Mouse (Mus musculus) urinary bladder, adult 2 months (tissue): ENCODE data around the gene Zfp335. TPM values are rescaled to one million over a fixed set of nuclear protein-coding genes. Genes with fewer than 3 reads are reported as not detected.
A peak's percentile ranks its signal among the peaks of the same experiment; 100 is the strongest.

Experiments
- DNase-seq: peaks from one replicate; pipeline ENCODE4 v3.0.0; 2022; ENCODE audit warnings: low spot score
- polyA plus RNA-seq: library from polyadenylated mRNA; depleted of rRNA; stranded (reverse); fragments of >200 nt; gene quantifications from 2 replicates; pipeline ENCODE4 v1.2.3, GENCODE M21; 2012; rRNA removed

Gene Zfp335
- polyA plus RNA-seq: 15.6 and 16.3 TPM in 2 replicates

DNA sequence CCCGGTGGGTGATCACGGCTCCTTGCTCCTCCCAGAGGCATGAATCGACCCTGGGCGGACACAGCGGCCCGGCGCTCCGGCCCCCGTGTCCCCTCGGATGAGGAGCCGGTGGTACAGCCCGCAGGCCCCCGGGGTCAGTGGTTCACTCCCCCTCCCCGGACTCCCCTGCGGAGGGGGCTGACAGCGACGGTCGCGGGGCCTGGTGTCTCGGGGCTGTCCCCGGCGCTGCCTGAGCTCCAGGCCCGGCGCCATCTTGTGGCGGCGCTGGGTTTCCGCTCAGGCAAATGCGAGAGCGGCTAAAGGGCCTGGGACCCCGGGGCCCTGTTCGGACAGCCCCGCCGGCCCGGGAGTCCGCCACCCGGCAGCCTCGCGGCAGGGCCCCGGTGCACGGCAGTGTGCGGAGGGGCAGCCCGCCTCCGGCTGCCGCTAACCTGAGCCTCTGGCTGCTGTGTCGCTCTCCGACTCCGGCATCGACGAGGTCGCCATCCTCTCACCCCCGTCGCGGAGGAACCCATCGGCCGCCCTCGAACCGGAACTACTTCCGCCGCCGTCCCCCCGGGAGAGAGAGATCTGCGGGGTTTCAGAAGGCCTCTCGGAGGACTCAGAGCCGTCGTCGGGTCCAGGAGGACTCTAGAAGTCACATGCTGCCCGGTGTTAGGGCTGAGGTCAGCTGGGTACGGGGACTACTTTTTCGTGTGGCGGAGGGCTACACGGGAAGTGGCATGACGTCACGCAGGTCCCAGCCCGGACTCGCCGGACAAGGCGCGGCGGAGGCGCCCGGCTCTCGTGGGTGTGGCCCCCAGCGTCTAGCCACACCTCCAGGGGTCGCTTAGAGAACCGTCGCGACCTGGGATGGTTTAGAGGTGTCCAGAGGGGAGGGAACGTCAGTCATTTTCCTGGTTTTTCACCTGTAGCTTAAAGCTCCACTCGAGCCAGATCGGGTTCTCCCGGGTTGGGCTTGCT lies at the start of gene Zfp335:
Gene Zfp335 (minus strand): TSS at position 672 of the 963 bp plus-strand sequence.
- DNase-seq: peak; percentile 99

DNA sequence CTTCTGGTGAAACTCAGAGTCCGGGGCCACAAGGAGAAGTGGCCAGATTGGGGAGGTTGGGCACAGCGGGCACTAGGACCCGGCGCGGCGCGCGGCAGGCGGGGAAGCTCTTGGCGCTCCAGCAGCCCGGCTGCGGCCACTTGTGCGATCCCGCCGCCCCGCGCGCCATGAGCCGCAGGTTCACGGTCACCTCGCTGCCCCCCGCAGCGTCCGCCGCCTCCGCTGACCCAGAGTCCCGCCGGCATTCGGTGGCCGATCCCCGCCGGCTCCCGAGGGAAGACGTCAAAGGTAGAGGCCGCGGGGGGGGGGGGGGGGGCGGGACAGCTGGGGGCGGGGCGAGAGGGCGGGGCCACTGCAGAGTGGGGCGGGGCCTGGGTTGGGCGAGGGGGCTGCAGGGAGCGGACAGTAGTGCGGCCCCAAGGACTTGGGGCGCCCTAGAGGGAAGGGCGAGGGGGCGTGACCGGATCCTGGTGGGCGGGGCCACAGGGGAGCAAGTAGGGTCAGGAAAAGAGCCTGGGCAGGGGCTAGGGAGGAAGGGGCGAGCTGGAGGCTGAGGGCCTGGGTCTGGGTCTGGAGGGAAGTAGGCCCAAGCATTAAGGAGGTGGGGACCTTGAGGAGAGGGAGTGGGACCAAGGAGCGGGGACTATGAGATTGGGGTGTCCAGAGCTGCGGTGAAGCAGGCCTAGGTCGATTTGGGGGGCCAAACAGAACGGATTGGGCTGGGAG lies 49.3 kb upstream of the Zfp335 start, which contains the start of gene Slc12a5:
Gene Slc12a5 (plus strand): TSS at position 87 of the 726 bp plus-strand sequence.
- DNase-seq: no peak

DNA sequence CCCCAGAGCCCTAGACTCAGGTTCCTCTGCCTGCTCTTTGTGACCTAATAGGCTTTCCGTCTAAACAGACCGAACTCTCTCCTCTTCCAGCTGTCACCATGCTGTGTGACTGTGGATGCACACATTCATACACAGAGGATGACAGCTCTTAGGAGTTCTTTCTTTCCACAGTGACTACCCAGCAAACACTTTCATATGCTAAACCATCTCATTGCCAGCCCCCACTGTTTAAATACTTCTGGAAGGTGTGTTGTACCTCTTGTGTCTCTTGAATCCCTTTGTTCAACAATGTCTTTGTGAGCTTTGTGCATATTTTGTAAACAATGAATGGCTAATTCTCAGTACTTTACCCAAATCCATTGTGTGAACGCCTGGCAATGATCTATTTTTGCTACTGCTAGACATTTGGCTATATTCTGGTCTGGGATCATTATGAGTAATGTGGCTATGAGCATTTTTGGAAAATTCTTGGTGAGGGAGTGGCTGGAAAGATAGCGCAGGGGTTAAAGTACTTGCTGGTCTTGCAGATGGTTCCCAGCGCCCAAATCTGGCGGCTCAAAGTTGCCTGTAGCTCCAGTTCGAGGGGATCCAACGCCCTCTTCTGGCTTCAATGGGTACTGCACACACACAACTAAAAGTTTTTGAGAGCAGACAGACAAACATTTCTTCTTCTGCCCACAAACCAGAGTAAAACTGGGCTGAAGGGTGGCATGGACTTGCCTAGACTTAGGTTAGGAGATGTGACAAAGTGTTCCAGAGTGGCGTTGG lies 46.2 kb upstream of the Zfp335 start:
- DNase-seq: no peak

DNA sequence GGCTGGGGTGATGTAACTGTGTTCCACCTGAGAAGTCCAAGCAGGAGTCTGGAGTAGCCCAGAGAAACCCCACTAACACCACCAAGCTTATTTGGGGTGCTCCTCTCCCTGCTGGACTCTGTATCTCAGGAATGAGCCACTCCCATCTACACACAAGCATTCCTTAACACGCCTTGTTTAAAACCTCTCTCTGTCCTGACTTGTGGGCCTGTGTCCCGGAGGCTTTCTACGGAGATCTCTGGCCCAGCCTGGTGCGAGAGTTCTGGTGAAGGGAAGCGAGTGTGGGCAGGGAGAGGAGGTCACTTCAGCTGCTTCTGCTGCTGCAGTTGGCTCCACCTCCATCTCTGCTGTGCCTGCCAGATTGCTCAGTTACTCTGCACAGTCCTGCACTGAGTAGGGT lies 44.6 kb upstream of the Zfp335 start:
- DNase-seq: no peak

DNA sequence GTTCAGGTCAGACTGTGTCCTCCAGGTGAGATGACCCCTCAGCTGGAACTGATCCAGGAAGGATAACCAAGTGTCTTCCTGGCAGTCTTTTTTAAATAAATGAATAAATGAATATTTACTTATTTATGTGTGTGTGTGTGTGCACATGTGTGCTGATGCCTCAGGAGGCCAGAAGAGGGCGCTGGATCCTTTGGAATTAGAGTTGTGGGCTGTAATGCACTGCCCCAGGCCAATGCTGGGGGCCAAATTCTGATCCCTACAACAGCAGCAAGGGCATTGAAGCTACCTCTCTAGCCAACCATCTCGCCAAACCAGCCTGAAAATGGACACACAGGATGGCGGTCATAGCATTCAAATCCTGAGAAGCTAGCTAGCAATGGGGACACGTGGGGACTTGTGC lies 44.2 kb upstream of the Zfp335 start:
- DNase-seq: no peak

DNA sequence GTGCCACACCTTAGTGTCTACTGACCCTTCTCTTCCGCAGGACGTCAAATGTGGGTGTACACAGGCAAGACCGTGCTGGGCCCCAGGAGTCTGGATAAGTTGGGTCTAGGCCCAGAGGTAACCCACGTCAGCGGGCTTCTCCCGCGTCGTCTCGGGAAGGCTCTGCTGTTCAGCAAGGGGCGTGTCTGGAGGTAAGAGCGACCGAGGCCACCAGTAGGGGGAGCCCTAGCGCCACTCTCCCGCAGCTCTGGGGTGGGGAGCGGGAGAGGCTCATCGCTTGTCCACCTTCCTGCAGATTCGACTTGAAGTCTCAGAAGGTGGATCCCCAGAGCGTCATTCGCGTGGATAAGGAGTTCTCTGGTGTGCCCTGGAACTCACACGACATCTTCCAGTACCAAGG lies 41.7 kb upstream of the Zfp335 start:
- peak; percentile 45 for DNase-seq

DNA sequence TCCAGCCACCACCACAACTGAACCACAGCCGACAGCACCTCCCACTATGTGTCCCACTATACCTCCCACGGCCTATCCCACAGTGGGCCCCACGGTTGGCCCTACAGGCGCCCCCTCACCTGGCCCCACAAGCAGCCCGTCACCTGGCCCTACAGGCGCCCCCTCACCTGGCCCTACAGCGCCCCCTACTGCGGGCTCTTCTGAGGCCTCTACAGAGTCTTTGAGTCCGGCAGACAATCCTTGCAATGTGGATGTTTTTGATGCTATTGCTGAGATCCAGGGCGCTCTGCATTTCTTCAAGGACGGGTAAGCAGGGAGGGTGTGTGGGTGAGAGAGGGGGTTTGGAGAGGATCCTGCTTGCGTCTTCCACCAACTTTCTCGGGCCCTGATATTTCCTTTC lies 40.9 kb upstream of the Zfp335 start:
- DNase-seq: no peak

DNA sequence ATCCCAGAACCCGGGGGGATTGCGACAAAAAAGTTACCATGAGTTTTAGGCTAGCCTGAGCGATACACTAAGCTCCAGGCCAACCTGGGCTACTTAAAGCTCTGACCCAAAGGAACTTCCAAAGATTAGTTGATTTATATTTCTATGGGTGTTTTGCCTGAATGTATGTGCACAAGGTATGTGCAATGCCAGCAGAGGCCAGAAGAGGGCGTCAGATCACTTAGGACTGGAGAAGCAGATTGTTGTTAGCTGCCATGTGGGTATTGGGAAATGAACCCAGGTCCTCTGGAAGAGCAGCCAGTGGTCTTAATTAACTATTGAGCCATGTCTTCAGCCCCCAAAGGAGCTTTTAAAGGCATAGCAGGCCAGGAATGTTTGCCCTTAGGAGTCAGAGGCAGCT lies 40.2 kb upstream of the Zfp335 start:
- DNase-seq: no peak

DNA sequence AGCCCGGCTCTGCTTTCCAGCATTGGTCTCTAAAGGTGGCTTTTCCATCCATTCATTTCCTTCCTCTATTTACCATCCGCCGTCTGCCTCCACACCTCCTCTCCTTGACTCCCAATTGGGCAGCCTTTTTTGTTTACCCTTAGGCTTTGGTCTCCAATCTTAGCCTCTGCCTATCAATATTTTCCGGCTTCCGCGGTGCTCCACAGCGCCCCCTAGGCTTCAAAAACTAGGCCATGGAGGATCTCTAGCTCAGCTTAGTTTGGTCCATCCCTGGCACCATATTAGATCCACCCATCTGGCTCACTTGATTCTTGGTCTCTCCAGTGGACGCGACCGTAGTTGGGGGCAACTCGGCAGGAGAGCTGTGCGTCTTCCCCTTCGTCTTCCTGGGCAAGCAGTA lies 38.9 kb upstream of the Zfp335 start:
- no peak for DNase-seq

DNA sequence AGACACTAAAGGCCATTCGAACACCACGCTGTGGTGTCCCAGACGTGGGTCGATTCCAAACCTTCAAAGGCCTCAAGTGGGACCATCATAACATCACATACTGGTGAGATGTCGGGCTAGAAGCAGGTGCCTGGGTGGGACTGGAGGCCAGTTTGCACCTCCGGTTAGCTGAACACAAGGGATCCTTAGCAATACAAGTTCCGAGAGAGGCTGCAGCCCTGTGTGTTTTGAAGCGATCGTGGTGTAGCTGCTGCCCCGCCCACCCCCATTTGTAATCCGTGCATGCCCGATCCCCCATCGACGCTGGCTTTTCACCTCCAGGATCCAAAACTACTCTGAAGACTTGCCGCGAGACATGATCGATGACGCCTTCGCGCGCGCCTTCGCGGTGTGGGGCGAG lies 37.4 kb upstream of the Zfp335 start:
- no peak for DNase-seq

DNA sequence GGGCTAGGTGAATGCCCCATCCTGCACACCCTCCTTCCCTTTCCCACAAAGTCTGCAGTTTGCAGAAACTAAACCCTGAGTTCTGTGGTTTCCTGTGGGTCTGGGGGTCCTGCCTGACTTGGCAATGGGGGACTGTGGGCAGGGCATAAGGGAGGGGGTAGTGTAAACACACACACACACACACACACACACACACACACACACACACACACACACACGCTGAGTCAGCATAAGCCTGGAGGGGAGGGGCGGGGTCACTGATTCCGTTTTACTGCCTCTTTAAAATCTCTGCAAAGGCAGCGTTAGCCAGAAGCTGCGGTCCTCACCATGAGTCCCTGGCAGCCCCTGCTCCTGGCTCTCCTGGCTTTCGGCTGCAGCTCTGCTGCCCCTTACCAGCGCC lies 36.4 kb upstream of the Zfp335 start:
- DNase-seq: no peak

DNA sequence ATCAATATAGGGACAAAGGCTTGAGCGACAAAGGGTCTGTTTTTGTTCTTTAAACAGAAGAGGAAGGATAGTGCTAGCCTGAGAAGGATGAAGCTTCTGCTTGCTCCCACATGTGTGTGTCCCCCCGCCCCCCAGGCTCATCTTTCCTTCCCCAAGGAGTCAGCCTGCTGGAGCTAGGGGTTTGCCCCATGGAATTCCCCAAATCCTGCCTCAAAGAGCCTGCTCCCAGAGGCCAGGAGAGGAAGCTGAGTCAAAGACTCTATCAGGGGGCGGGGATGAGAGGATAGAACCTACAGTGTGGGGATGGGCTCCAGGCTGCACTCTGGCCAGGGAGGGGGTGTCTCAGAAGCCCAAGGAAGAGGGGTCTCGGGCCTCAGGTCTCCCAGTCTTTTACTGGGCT lies 35.9 kb upstream of the Zfp335 start:
- DNase-seq: no peak

DNA sequence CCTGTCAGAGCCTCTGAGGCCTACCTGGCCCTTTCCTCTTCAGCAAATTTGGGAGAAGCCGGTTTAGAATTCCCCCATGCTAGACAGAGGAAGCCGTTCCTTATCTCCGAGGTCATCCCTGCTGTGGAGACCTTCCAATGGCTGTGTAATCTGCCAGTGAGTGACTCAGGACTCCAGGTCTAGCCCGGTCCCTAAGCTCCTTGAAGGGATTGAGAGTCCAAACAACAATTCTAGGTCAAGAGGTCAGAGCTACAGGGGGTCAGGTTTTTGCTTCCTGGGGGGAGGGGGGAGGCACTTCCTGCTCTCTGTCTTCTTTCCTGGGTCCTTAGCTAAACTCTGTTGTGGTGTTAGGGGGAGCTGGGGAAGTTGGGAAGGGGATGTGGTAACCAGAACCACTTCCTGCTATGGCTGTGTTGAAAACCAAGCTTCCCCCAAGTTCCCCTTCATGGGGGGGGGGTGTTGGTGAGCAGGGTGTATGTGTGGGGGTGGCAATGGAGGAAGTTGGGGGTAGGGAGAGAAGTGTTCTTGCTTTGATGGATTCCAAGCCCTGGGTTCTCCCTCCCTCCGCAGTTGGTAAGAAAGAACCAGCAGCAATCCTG lies 31.2 kb upstream of the Zfp335 start:
- DNase-seq: no peak

DNA sequence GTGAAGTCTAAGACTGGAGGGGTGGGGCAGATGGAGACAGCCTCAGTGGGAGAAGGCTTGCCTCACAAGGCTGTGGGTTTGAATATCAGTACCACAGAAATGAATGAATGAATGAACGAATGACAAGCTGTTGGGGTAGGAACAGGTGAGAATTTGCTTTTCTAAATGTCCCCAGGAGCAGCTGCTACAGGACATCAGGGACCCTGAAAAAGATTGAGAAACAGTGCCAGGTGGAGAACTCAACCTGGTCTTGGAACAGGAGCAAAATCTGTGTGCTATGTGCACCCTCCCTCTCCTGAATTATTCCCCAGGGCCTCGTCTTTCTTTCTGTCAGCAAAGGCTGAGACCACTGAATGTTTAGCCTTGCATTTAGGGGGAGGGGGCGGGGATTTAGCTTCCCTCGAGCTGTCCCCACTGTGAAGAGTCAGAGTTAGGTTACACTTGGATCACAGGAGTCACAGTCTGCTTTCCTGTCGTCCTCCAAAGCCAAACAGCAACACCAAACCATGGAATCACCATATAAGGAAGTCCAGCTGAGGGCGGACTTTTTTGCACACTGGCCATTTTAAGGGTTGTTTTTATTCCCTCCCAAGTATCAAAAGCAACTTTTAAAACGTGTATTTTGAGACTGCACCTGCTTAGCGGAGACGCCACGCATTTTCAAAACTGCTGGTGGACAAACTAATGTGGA lies 28.7 kb upstream of the Zfp335 start, which contains the start of gene Mmp9:
Gene Mmp9 (plus strand): TSS at position 641 of the 691 bp plus-strand sequence.
- DNase-seq: no peak

DNA sequence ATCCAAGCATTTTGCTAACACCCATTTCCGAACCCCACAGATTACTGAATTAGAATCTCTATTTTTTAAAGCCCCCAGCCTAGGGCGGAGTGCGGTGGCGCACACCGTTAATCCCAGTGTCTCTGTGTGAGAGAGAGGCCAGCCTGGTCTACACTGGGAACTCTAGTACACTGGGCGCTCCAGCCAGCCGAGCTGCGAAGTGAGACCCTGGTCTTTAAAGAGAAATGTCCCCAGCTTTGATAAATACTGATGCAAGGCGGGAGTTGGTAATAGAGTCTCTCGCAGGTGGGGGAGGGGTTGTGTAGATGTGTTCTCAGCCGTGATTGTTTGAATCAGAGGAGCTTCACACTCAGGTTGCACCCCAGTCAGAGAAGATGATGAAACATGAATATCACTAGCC lies 27.5 kb upstream of the Zfp335 start:
- no peak for DNase-seq

DNA sequence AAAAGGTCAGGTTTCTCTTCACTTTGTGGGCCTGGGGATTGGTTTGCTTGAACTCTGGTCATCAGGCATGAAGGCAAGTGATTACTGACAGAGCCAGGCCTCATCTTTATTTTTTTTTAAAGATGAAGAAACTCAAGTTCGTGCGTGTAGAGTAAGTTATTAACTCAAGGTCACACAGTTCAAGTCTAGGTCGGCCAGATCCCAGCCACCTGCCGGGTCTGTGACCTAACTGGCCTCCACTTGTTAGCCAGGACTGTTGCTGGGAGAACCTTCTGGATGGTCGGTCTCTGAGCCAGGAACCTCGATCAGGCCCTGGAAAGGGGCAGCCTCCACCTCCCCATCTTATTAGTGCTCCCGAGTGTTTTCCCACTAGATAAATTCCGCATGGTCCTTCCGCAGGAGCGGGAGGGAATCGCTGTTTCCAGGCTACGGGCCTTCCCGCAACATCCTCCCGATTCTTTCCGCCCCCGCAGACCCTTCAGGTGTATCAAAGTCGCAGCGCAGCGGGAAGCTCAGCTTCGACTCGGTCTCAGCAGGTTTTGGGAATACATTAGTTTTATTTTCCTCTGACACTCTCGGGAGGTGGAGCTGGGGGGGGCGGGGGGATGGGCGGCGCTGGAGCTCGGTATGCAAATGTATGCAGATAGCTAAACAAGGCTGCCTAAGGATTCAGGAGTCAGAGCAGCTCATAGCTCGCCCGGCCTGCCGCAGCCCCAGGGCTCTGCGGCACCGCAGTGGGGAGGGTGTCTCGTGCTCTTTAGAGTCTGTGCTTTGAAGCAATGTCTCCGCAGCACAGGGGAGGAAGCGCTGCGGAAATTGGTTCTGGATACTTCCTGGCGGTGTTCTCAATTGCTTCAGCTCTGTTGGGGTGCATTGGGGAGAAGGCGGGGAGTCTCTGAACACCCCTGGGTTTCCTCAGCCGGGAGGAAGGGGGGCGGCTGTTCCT lies 26.9 kb upstream of the Zfp335 start:
- DNase-seq: no peak

DNA sequence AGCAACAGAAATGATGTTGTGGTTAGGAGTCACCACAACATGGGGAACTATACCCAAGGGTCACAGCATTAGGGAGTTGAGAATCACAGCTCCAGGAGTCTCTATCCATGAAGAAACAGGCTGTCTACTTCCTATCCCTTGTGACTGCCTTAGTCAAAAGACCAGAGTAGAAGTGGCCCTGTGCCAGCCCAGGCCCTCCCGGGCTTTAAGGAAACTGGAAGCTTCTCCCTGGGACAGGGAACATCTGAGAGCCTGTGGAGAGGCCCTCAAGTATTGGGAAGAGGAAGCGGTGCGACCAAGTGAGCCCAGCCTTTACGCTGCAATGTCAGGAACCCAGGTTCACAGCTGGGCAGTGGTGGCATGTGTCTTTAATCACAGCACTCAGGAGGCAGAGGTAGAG lies 24.4 kb upstream of the Zfp335 start:
- DNase-seq: no peak

DNA sequence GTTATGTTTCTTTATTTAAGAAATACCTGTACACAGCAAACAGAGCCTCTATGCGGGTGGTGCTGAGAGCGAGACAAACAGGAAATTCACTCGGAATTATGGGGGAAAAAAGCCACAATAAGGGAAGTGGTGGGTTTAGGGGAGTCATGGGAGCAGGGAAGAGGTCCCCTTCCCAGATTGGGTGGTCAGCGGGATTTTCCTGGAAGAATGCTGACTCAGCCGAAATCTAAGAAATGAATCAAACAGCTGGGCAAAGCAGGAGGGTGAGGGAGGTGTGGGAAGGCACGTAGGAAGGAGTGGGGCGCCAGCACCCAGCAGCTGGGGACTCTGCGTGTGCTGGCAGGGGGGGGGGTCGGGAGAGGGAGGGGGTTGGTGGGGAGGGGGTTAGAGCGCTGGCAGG lies 22.0 kb upstream of the Zfp335 start:
- DNase-seq: no peak

DNA sequence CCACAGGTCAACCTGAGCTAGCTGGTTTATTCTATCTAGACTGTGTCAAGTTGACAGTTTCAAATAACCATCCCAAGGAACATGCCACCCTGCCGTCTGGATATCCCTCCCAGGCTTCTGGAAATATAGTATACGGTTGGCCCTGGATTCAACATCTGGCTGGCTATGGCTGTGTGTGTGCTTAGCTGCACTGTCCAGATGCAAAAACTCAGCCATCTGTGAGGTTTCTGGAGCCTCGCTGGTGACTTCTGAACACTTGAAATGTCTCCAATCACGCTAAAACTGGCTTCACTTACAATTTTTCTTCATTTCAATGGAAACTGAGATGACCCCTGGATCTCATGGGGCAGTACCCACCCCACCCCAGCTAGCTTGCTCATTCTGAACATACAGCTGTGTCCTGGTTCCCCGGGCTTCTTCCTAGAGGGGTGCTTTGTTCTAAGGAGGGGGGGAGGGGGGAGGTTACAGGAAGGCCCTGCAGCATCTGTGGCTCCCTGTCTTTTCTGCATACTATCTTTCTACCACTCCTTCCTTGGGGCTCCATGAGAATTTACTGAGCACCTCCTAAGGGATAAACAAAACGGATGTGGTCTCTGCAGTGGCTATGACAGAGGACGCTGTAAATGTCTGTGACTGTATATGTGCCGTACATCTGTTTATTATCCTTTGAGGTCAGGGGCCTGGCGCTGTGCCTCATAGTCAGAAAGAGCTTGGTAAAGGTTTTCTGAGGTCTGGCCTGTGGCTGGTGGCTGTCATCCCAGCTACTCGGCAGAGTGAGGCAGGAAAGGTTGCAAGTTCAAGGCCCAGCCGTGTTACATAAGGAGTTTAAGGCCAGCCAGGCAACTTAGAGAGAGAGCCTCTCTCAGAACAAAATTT lies 19.4 kb upstream of the Zfp335 start:
- no peak for DNase-seq
